Mouse (Mus musculus): Measurements from ENCODE around the gene Mapt. TPM values are rescaled to one million over a fixed set of nuclear protein-coding genes. Genes with fewer than 3 reads are reported as not detected.

The Mapt gene
- polyA plus RNA-seq, 1 experiment from 2014 or later, result 5.0 TPM

DNA sequence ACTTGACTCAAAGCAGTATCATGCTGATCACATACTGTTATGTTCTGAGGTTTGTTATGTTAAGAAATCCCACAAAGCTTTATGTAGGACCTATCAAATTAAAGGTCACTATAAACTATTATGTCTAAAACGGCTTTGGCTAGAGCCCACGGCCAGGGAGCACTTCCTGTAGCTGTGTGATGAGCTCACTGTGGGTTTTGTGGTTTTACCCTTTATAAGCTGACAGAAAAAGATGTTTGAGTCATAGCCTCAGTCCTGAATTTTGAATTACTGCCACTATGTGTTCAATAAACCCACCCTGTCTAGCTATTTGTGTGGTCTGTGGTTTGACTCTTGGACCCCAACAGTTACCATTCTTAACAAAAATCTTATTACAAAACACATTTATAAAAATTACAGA lies 130.6 kb downstream of the Mapt start:
- no peak overlapping the region for H3K4me3 ChIP-seq (ENCODE audit: low read length)
- no peaks in the 10 kb centered on the region for H3K9me3 ChIP-seq (ENCODE audit: control insufficient read depth, low read length)
- no peak overlapping the region for H3K27ac ChIP-seq (ENCODE audit: low read depth, low read length)
- no peak overlapping the region for H3K9ac ChIP-seq (ENCODE audit: low read depth, low read length)
- H3K4me1 ChIP-seq (ENCODE audit: control insufficient read depth, insufficient read depth, low read length), result no peaks in the 10 kb centered on the region
- H3K4me2 ChIP-seq (replicated peaks; ENCODE audit: low read depth, low read length), result no peak overlapping the region
- peaks cover 9% of the 10 kb centered on the region for H3K36me3 ChIP-seq (ENCODE audit: control insufficient read depth, insufficient read depth, low read length)
- 49% methylated on average over 2 of the region's 2 CpGs for WGBS
- ATAC-seq (ENCODE audit: low FRiP score, low TSS enrichment), result no peak
- H3K27me3 ChIP-seq (ENCODE audit: control insufficient read depth, insufficient read depth, low read length), result no peaks in the 10 kb centered on the region

DNA sequence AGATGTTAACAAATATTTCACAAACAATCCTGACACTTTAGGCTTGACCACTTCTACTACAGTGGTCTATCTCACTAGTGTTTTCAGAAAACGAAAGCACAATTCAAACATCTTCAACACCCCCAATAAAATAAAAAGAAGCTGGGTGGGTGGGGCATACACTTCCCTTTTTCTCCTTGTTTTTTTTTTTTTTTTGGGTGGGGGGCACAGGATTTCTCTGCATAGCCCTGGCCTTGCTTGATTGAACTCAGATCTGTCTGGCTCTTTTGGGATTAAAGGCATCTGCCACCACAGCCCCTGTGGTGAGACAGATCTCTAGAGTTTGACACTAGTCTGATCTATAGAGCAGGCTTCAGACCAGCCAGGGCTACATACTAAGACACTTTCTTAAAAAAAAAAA lies 131.5 kb downstream of the Mapt start:
- no peaks in the 10 kb centered on the region for H3K9me3 ChIP-seq (ENCODE audit: control insufficient read depth, low read length)
- H3K4me3 ChIP-seq (ENCODE audit: low read length), result no peak overlapping the region
- no peak overlapping the region for H3K27ac ChIP-seq (ENCODE audit: low read depth, low read length)
- H3K36me3 ChIP-seq (ENCODE audit: control insufficient read depth, insufficient read depth, low read length), result peaks cover 9% of the 10 kb centered on the region
- no peak overlapping the region for H3K9ac ChIP-seq (ENCODE audit: low read depth, low read length)
- no peak for ATAC-seq (ENCODE audit: low FRiP score, low TSS enrichment)
- whole genome bisulfite sequencing, result 87% methylated on average over 1 of the region's 1 CpGs
- no peaks in the 10 kb centered on the region for H3K4me1 ChIP-seq (ENCODE audit: control insufficient read depth, insufficient read depth, low read length)
- no peaks in the 10 kb centered on the region for H3K27me3 ChIP-seq (ENCODE audit: control insufficient read depth, insufficient read depth, low read length)
- H3K4me2 ChIP-seq (replicated peaks; ENCODE audit: low read depth, low read length), result no peak overlapping the region

DNA sequence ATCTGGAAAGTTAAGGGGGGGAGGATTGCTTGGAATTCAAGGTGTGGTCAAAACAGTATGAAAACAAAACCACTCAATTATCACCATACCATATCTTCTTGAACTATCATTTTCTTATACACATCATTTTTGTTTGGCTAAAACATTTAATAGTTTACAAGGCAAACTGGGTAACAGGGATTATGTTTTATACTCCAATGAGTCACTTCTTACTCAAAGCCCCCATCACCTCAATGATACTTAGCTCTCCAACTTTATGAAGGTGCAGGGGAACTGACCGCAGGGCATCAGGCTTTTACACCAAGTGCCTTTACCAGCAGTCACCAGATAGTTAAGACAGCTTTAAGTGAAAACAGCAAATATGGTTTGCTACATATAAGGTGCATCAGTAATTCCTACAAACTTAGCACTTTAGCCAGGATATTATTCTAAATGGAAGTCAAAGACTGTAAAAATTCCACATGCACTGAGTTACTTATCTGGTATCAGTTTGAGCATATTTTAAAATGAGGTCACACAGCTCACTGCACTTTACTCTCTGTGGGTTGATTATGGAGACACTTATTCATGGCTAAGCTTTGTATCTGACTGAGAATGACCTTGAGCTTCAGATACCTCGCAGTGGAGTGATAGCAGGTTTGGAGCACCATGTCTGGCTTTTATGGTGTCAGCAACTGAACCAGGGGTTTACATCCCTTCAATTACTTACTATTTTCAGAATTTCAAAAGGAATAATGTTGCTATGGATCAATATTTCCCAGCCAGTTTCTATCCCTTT lies 132.8 kb downstream of the Mapt start:
- H3K4me2 ChIP-seq (replicated peaks; ENCODE audit: low read depth, low read length), result no peak overlapping the region
- H3K36me3 ChIP-seq (ENCODE audit: control insufficient read depth, insufficient read depth, low read length), result peaks cover 22% of the 10 kb centered on the region
- H3K27me3 ChIP-seq (ENCODE audit: control insufficient read depth, insufficient read depth, low read length), result no peaks in the 10 kb centered on the region
- no peak overlapping the region for H3K27ac ChIP-seq (ENCODE audit: low read depth, low read length)
- H3K9ac ChIP-seq (ENCODE audit: low read depth, low read length), result no peak overlapping the region
- WGBS, result 88% methylated on average over 2 of the region's 2 CpGs
- no peaks in the 10 kb centered on the region for H3K4me1 ChIP-seq (ENCODE audit: control insufficient read depth, insufficient read depth, low read length)
- H3K4me3 ChIP-seq (ENCODE audit: low read length), result no peak overlapping the region
- no peak for ATAC-seq (ENCODE audit: low FRiP score, low TSS enrichment)
- H3K9me3 ChIP-seq (ENCODE audit: control insufficient read depth, low read length), result no peaks in the 10 kb centered on the region

DNA sequence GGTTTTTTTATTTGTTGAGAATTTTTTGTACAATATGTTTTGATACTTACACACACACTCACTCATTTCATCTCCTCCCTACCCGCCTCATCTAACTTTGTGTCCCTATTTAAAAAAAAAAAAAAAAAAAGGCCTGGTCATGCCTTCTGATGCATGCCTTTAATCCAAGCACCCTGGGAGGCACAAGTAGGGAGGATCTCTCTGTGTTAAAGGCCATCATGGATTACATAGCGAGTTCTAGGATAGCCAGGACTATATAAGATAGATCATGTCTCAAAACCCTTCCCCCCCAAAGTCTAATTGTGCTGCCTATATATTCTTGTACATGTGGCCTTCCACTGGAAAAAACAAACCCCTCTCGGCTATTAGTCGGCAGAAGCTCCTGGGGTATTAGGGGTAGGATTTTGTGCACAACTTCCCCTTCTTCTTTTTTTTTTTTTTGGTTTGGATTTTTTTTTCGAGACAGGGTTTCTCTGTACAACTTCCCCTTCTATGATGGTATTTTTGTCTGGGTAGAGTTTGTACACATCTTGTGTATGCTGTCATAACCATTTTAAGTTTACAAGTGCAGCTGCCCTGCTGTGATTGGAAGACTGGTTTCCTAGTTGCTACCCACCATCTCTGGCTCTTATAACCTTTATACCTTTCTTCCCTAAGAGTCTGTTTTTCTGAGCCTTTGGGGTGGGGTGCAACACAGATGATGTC lies 136.4 kb downstream of the Mapt start:
- Histone ChIP-seq H3K4me2 (replicated peaks; ENCODE audit: low read depth, low read length) (no peak overlapping the region), H3K27ac (ENCODE audit: low read depth, low read length) (no peak overlapping the region), H3K36me3 (ENCODE audit: control insufficient read depth, insufficient read depth, low read length) (peaks cover 25% of the 10 kb centered on the region; the same call in 1 of the 2 replicates), H3K9me3 (ENCODE audit: control insufficient read depth, low read length) (no peaks in the 10 kb centered on the region), H3K27me3 (ENCODE audit: control insufficient read depth, insufficient read depth, low read length) (no peaks in the 10 kb centered on the region), H3K9ac (ENCODE audit: low read depth, low read length) (no peak overlapping the region), H3K4me1 (ENCODE audit: control insufficient read depth, insufficient read depth, low read length) (no peaks in the 10 kb centered on the region), H3K4me3 (ENCODE audit: low read length) (no peak overlapping the region)
- no peak for ATAC-seq (ENCODE audit: low FRiP score, low TSS enrichment)
- whole genome bisulfite sequencing, result 87% methylated on average over 5 of the region's 5 CpGs

DNA sequence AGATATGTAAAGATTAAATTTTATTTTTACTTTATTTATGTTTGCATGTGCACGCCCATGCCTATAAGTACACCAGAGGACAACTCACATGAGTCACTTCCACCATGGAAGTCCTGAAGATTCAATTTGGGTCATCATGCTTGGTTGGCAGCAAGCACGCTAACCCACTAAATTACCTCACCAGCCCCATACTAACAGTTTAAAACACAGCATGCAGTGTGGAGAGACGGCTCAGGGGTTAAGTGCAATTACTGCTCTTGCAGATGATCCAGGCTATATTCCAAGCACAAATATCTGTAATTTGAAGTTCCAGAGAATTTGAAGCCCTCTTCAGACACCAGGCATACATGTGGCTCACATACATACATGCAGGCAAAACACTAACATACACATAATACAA lies 145.1 kb downstream of the Mapt start:
- no peak overlapping the region for H3K4me2 ChIP-seq (replicated peaks; ENCODE audit: low read depth, low read length)
- WGBS, result 92% methylated on average over 3 of the region's 3 CpGs
- no peak for ATAC-seq (ENCODE audit: low FRiP score, low TSS enrichment)
- H3K4me3 ChIP-seq (ENCODE audit: low read length), result no peak overlapping the region
- no peak overlapping the region for H3K27ac ChIP-seq (ENCODE audit: low read depth, low read length)
- no peak overlapping the region for H3K9ac ChIP-seq (ENCODE audit: low read depth, low read length)
- H3K27me3 ChIP-seq (ENCODE audit: control insufficient read depth, insufficient read depth, low read length), result no peaks in the 10 kb centered on the region
- no peaks in the 10 kb centered on the region for H3K9me3 ChIP-seq (ENCODE audit: control insufficient read depth, low read length)
- H3K36me3 ChIP-seq (ENCODE audit: control insufficient read depth, insufficient read depth, low read length), result peaks cover 24% of the 10 kb centered on the region
- no peaks in the 10 kb centered on the region for H3K4me1 ChIP-seq (ENCODE audit: control insufficient read depth, insufficient read depth, low read length)

DNA sequence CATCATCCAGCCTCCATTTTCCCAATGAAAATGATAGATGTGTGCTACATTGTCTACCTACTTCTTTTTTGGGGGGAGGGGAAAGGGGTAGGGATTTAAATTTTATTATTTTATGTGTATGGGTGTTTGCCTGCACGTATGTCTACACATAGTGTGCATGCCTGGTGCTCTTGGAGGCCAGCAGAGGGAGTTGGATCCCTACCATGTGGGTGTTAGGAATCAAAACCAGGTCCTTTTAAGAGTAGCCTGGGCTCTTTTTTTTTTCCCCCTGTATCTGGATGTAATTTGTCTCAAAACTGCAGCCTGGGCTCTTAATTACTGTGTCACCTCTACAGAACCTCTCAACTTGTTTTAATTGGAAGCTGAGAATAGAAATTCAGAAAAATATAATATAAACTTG lies 148.4 kb downstream of the Mapt start:
- Histone ChIP-seq H3K36me3 (ENCODE audit: control insufficient read depth, insufficient read depth, low read length) (peaks cover 18% of the 10 kb centered on the region), H3K4me2 (replicated peaks; ENCODE audit: low read depth, low read length) (no peak overlapping the region), H3K9me3 (ENCODE audit: control insufficient read depth, low read length) (no peaks in the 10 kb centered on the region), H3K27ac (ENCODE audit: low read depth, low read length) (no peak overlapping the region), H3K4me1 (ENCODE audit: control insufficient read depth, insufficient read depth, low read length) (no peaks in the 10 kb centered on the region), H3K4me3 (ENCODE audit: low read length) (no peak overlapping the region), H3K27me3 (ENCODE audit: control insufficient read depth, insufficient read depth, low read length) (no peaks in the 10 kb centered on the region), H3K9ac (ENCODE audit: low read depth, low read length) (no peak overlapping the region)
- no peak for ATAC-seq (ENCODE audit: low FRiP score, low TSS enrichment)
- 81% methylated on average over 1 of the region's 1 CpGs for WGBS

Small RNA genes lying within 50 kb of the gene (microRNA-seq; reads per million reads assigned to microRNA genes)
- gene Gm47310, result not detected

Other genes starting within 250 kb of the Mapt start
- gene Crhr1, start 98.5 kb upstream of the Mapt start, polyA plus RNA-seq (2014; fragmentation: Nextera tagmentation; extraction: Ambion mirVana), result 0.10 and 0.16 TPM in 2 replicates
- gene Sppl2c, start 45.1 kb upstream of the Mapt start, polyA plus RNA-seq (2014; fragmentation: Nextera tagmentation; extraction: Ambion mirVana), result not detected in 2 replicates
- gene Kansl1, start 237.5 kb downstream of the Mapt start, polyA plus RNA-seq (2014; fragmentation: Nextera tagmentation; extraction: Ambion mirVana), result 20.3 and 29.9 TPM in 2 replicates

Measured in kidney, embryonic 14.5 days (tissue).